15 mouse cellular contexts compared by ENCODE assay signal in the genomic region with DNA sequence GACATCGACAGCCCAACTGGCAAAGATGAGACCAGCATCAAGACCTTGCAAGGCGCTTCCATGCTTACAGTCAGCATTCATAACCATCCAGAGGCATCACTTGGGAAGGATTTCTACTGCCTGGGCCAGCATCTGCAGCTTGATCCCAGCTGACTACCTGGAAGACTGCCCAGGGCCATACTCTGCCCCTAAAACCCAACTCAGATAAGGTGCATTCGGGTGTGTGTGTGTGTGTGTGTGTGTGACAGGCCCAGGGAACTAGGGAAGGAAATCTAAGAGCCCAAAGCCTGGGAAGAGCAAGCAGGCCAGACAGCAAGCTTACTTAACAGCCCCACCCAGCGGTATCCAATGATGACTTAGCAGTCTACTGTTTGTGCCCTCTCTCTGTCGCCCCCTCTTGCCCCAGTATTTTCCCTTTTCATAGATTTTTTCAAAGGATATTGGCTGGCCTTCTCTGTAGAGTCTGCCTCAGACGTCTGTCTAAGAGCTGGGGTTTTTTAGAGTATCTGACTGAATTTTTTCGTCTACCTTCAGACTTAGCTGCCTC. TPM values are rescaled to one million over a fixed set of nuclear protein-coding genes. Genes with fewer than 3 reads are reported as not detected.
DNase-seq lines count a peak whose midpoint lies in the region; ATAC-seq and TF ChIP-seq lines count a peak whose summit lies in the region.
"Had no signal": no experiment of that assay in that cellular context is flagged by ENCODE, and none has a peak within 500 bp of the region (broad histone marks: within the 10 kb centered on the region; RNA-seq: fewer than 3 reads in every experiment).

No protein-coding gene starts in this region.

- no peaks in the 10 kb centered on the region for H3K9me3 ChIP-seq in midbrain, embryonic 11.5 days (ENCODE audit: control insufficient read depth, low read length)
- H3K9me3 ChIP-seq: limb, embryonic 10.5 days; megakaryocyte, embryonic 14.5 days had no signal

- H3K27ac ChIP-seq in layer of hippocampus, adult 2 months = peak overlapping the region; percentile 64; the same call in 1 of the 2 replicates
- no peak overlapping the region for H3K27ac ChIP-seq in midbrain, embryonic 11.5 days (ENCODE audit: low read depth, low read length)
- H3K27ac ChIP-seq: hindbrain, embryonic 14.5 days; limb, embryonic 10.5 days had no signal

- WGBS in midbrain, embryonic 11.5 days = 56% methylated on average over 7 of the region's 7 CpGs

- H3K9ac ChIP-seq in midbrain, embryonic 11.5 days (ENCODE audit: low read length) = no peak overlapping the region
- H3K9ac ChIP-seq: hindbrain, embryonic 14.5 days had no signal

- H3K27me3 ChIP-seq in midbrain, embryonic 11.5 days (ENCODE audit: control insufficient read depth, insufficient read depth, low read length) = no peaks in the 10 kb centered on the region
- H3K27me3 ChIP-seq: megakaryocyte, embryonic 14.5 days had no signal

- H3K4me3 ChIP-seq in layer of hippocampus, adult 2 months = no peak overlapping the region
- no peak overlapping the region for H3K4me3 ChIP-seq in midbrain, embryonic 11.5 days (ENCODE audit: low read depth, low read length)
- H3K4me3 ChIP-seq: erythroblast, embryonic 14.5 days; limb, embryonic 10.5 days; megakaryocyte, embryonic 14.5 days had no signal

- TF ChIP-seq CTCF in layer of hippocampus, adult 2 months (conservative IDR thresholded peaks at IDR 0.05) = peak; percentile 37

- 0 out of 2 replicates have a peak, but pooled peaks have one; percentile 36 for ATAC-seq in common myeloid progenitor, adult 5-6 weeks (replicated peaks; ENCODE audit: low read depth, poor library complexity, severe bottlenecking)
- no peak for ATAC-seq in midbrain, embryonic 11.5 days (ENCODE audit: low FRiP score)

- no peak overlapping the region for H3K4me2 ChIP-seq in midbrain, embryonic 11.5 days
- H3K4me2 ChIP-seq: hindbrain, embryonic 14.5 days had no signal

- no peaks in the 10 kb centered on the region for H3K36me3 ChIP-seq in midbrain, embryonic 11.5 days (ENCODE audit: control insufficient read depth, insufficient read depth, low read length)

- peak; percentile 20 to 31 for DNase-seq in cerebellum, postnatal 25 days
- no peak for DNase-seq in cerebellum, adult 8-10 months
- DNase-seq in layer of hippocampus, adult 2 months (ENCODE audit: low spot score in 2 of 2) = no peak
- DNase-seq in layer of hippocampus, adult 18-20 months (ENCODE audit: low spot score in 2 of 2) = no peak
- DNase-seq in ES-CJ7 (ENCODE audit: low read depth, low spot score) = peak; percentile 64
- no peak for DNase-seq in embryo, embryonic 10.5 days (ENCODE audit: low spot score)
- no peak for DNase-seq in midbrain, embryonic 11.5 days (ENCODE audit: low spot score, missing footprints)
- DNase-seq: adrenal gland, postnatal 25 days; kidney, adult 9 months; lung, adult 18-20 months had no signal

- H3K4me1 ChIP-seq in midbrain, embryonic 11.5 days (ENCODE audit: control insufficient read depth, insufficient read depth, low read length) = no peaks in the 10 kb centered on the region
- H3K4me1 ChIP-seq: limb, embryonic 10.5 days had no signal

RNA-seq across cellular contexts. Expression of a gene that starts 57.8 kb away (rescaled TPM):
- under 1 TPM; 0.61 to 0.66 TPM for total RNA-seq in layer of hippocampus, adult 2 months (2021)
- under 1 TPM; 0.43 to 0.92 TPM for total RNA-seq in layer of hippocampus, adult 18-20 months (2021)
- total RNA-seq in common myeloid progenitor, adult 5-6 weeks (2017) = not detected in 2 replicates
- polyA plus RNA-seq in midbrain, embryonic 11.5 days (2014; fragmentation: Nextera tagmentation; extraction: Ambion mirVana) = 0.40 and 0.42 TPM in 2 replicates
- polyA plus RNA-seq: erythroblast, embryonic 14.5 days had no signal

Comparison
In these comparisons a context has a peak if more than half of its experiments do, and no peak if none do; other contexts are left out.
1. DNase-seq: peak in cerebellum, postnatal 25 days (2 of 2) and ES-CJ7 (single experiment); none in cerebellum, adult 8-10 months (single experiment), layer of hippocampus, adult 2 months (0 of 2), layer of hippocampus, adult 18-20 months (0 of 2), embryo, embryonic 10.5 days (single experiment) and midbrain, embryonic 11.5 days (single experiment).